Mouse (Mus musculus) brain, embryonic 14.5 days (tissue): Measurements from ENCODE around the gene Zbtb22. TPM values are rescaled to one million over a fixed set of nuclear protein-coding genes. Genes with fewer than 3 reads are reported as not detected.
A peak's percentile ranks its signal among the peaks of the same experiment; 100 is the strongest.

ENCODE experiments used
- DNase-seq: peaks from one replicate; pipeline ENCODE4 v3.0.0-alpha.2; 2011; ENCODE audit warnings: low read depth
- CTCF ChIP-seq: fragments of 200-500 bp; IDR thresholded peaks from 2 replicates; pipeline ENCODE4 v1.5.1; 2012; ENCODE audit warnings: inconsistent platforms, mild to moderate bottlenecking, moderate library complexity, borderline replicate concordance; ENCODE audit not compliant: insufficient read depth, insufficient read length; ENCODE audit errors: extremely low read depth
- POLR2A ChIP-seq: fragments of 200-500 bp; IDR thresholded peaks from 2 replicates; pipeline ENCODE4 v1.6.1; 2012; ENCODE audit warnings: mild to moderate bottlenecking, inconsistent platforms, borderline replicate concordance; ENCODE audit not compliant: poor library complexity, insufficient read depth, insufficient read length, severe bottlenecking; ENCODE audit errors: extremely low read depth
- polyA plus RNA-seq: library from polyadenylated mRNA; depleted of rRNA; stranded (reverse); fragments of >200 nt; gene quantifications from 2 replicates; pipeline ENCODE4 v1.2.3, GENCODE M21; 2012

The Zbtb22 gene
- polyA plus RNA-seq, 1 experiment: 35.8 TPM

DNA sequence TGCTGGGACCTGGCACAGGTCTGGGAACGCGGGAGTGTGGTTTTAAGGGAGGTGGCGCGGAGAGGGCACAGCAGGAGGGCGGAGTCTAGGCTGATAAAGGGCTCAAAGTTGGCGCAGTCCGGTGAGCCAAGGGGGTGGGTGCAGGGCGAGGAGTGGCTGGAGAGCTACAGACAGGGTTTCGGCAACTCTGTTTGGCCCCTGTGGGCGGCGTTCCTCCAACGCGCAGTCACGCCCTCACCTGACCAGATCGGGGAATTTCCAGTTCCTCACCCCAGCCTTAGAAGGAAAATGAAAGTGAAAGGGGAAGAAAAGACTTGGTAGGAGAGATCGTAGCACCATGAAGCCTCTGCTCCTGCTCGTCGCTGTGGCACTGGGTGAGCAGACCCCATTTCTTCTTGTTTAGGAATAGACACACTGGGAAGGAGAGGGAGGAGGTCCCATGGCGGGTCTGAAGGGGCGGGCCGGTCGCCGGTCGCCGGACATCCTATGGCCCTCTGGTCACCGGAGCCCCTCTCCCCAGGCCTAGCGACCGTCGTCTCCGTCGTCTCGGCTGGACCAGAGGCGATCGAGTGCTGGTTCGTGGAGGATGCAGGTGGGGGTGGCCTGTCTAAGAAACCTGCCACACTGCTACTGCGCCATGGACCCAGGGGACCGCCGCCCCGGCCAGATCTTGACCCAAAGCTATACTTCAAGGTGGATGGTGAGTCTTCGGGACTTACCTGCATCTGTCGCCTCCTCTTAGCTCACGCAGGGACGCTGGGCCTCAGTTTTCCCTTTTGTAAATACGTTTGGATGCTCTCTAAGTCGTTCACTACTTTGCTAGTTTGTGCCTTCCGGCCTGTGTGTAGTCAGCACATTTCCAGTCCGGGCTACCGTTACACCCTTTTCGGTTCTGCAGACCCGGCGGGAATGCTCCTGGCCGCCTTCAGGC is 3.9 kb downstream of the Zbtb22 start:
- TF ChIP-seq CTCF (no peak), POLR2A (no peak)
- DNase-seq: peak; percentile 54

DNA sequence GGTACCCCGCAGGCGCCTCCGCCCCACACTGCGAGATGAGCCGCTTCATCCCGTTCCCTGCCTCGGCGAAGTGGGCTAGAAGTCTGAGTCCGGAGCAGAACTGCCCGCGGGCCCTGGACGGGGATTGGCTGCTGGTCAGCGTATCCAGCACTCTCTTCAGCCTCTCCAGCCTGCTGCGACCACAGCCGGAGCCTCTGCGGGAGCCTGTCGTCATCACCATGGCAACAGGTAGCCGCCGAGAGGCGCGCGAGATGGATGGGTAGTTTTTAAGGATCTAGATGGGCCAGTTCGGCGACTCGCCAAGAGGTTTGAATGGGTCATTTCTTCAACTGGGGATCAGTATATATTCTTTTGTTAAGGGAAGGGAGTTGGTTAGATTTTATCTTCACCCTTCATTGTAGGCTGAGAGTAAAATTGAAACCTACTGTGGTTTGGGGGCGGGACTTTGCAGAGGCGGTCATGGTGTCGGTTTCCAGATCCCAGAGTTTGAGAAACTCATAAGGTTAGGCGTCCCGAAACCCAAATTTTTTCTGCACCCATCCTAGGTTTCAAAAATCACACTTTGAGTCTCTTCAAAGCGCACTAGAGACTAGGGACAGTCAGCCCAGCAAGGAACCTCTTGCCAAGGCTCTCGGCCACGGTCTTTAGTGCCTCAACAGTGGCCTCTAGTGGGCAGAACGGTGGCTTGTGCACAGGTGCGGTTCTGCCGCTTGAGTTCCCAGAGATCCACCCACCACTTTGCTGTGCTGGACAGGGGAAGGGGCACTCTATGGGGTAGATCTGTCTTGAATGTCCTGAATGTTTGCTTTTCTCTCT is 4.8 kb downstream of the Zbtb22 start:
- TF ChIP-seq CTCF (peak; percentile 88), POLR2A (no peak)

DNA sequence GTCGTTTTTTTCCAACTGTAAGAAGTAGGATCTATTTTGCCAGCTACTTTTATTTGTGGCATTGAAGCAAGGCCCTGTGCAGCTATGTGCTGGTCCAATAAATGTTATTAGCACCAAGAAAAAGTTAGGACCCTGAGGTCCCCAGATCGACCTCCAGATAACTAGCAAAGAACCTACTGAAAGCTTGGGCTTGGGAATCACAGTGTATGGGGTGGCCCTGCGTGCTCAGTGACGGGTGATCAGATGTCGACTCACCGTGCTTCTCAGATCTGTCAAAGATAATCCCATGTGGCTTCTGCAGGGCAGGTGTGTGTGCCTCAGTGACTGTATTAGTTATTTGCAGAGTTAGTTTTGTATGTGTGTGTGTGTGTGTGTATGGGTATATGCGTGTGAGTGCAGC is 5.7 kb downstream of the Zbtb22 start:
- DNase-seq: no peak
- no peak for TF ChIP-seq CTCF
- no peak for TF ChIP-seq POLR2A

More for the DNA sequence above, 4.8 kb downstream of the Zbtb22 start:
- peak; percentile 87 for DNase-seq

DNA sequence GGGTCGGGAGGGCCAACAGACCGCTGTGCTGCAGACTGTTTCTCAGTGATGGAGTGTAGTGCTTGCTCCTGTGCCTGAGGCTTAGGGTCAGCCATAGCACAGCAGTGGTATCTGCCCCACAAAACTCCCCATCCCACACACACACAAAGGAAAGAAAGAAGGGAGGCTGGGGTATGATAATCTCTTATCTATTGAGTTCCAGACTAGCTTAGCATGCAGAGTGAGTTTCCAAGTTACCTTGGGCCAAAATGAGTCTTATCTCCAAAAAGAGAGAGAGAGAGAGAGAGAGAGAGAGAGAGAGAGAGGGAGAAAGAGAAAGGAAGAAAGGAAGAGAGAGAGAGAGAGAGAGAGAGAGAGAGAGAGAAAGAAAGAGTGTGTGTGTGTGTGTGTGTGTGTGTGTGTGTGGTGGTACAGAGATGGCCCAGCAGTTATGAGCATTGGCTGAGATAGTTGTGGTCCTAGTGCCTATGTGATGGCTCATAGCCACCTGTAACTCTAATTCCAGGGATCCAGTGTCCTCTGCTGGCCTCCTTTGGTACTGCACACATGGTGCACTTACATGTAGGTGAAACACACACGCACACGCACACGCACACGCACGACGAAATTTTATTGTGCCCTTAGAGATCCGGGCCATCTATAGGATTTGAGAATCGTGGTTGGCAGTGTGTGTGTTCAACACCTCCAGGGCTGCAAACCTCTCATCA is 9.0 kb downstream of the Zbtb22 start:
- TF ChIP-seq POLR2A: no peak
- peak; percentile 33; the same call in 1 of the 2 replicates for TF ChIP-seq CTCF
- DNase-seq: no peak

DNA sequence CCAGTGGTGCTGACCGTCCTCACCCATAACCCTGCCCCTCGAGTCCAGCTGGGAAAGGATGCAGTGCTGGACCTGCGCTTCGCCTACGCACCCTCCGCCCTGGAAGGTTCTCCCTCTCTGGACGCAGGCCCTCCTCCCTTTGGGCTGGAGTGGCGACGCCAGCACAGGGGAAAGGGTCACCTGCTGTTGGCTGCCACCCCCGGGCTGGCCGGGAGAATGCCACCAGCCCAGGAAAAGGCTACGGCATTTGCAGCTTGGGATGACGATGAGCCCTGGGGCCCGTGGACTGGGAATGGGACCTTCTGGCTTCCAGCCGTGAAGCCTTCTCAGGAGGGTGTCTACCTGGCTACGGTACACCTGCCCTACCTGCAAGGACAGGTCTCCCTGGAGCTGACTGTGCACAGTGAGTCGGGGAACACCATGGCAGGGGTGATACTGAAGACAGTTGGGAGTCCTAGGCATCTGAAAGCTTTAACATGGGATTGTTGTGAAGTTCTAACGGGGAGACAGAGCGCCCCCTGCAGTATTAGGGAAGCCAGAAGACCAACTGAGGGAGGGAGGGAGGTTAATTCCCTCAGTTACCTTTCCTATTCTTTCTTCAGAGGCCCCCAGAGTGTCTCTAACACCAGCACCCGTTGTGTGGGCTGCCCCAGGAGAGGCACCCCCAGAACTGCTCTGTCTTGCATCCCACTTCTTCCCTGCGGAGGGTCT is 9.9 kb downstream of the Zbtb22 start:
- TF ChIP-seq CTCF (no peak), POLR2A (no peak)
- DNase-seq: no peak

DNA sequence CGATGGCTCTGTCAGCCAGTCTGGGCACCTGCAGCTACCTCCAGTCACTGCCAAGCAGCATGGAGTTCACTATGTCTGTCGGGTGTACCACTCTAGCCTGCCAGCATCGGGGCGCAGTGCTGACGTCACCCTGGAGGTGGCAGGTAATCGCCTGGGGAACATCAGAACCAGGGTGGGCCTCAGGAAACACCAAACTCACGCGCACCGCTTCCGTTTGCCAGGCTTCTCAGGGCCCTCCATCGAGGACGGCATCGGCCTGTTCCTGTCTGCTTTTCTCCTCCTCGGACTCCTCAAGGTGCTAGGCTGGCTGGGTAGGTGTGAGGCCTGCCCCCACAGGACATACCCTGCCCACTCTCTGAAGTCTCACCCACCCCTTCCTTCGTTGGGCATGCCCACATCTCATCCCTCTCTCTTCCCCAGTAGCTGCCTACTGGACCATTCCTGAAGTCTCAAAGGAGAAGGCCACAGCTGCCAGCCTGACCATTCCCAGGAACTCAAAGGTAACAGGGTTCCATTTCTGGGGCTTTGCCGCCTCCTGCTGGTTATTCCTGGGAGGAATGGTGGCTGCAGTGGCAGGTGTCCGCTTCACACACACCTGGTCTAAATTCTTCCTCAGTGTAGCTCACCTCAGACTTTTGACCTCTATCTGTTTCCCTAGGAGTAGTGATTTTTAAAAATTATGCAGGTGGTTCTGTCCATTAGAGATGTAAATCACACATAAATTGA is 10.7 kb downstream of the Zbtb22 start:
- DNase-seq: no peak
- TF ChIP-seq POLR2A: no peak
- peak; percentile 47; the same call in 1 of the 2 replicates for TF ChIP-seq CTCF

DNA sequence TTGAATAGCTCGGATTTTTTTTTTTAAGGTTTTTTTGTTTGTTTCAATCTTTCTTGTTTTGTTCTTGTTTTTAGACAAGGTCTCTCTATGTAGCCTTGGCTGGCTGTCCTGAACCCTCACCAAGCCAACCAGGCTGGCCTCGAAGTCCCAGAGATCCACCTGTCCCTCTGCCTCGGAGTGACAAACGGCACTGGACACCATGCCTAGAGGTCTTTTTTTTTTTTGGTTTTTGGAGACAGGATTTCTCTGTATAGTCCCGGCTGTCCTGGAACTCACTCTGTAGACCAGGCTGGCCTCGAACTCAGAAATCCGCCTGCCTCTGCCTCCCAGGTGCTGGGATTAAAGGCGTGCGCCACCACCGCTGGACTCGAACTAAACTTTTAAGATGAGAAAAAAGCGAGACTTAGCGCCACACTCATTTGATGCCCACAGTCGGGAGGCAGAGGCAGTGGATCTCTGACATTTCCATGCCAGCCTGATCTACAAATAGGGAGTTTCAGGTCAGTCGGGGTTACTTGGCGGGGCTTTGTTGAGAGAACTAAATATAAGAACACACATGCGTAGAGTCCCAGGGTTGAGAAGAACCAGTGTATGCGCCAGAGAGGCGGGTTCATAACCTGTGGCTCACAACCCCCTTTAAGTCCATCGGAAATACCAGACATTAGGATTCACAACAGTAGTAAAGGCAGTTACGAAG is 12.7 kb downstream of the Zbtb22 start:
- TF ChIP-seq CTCF (no peak), POLR2A (no peak)
- no peak for DNase-seq

DNA sequence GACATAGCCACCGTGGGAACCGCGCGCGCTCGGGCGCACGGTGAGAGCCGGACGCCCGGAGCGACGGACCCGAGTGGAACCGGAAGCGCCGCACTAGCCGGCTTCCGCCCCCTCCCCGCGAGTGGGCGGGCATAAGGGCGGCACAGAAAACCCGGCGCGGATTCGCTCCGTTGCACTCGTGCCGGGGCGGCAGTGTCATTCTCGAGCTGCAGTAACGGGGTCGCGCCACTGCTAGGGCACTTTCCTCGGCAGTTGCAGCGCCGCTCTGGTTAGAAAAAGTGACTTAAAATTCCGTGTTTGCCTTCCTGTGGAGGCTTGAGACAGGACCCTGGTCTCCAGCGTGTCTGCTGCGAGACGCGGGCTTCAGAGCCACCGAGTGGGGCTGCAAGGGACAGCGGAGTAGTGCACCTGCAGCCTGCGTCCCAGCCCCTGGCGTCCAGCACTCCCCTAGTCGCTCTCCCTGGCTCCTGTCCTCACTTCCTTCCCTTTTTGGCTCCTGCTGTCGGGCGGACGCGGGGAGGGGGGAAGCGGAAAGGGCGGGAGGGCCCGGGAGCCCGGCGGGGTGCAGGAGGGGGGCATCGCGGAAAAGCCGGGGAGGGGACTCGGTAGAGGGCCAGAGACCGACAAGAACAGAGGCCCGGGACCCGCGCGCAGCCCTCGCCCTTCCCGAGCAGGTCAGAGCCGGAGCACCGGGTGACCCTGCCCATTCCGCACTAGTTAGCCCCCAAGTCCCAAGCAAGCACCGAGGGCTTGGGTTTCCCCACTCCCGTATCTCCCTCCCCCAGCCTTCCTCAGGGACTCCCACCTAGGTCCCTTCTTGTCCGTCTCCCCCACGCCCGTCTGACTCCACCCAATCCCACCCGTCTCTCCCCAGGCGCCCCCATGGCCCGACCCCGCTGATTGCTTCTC is 13.9 kb downstream of the Zbtb22 start, which contains the start of gene Rgl2:
TSS of gene Rgl2 (plus strand) at position 173 of the 909 bp plus-strand sequence.
- DNase-seq: peak; percentile 98
- TF ChIP-seq CTCF (peak; percentile 40; the same call in 1 of the 2 replicates), POLR2A (0 out of 2 replicates have a peak, but pooled peaks have one; percentile 34)
